Mouse (Mus musculus) embryo, embryonic 10.5 days (tissue): ENCODE data around the gene Coro2b.

Source experiments
- DNase-seq: peaks from one replicate; pipeline ENCODE4 v3.0.0-alpha.2; 2015; ENCODE audit warnings: low spot score

The Coro2b gene

GRCm38 (mm10) chr9:62385727-62386518 lies 150.9 kb downstream of the Coro2b start:
- DNase-seq = no peak

- no peak for DNase-seq
These were observed 151.8 kb downstream of the Coro2b start for GRCm38 (mm10) chr9:62385062-62385461.

- no peak for DNase-seq
These were observed 154.2 kb downstream of the Coro2b start for GRCm38 (mm10) chr9:62382519-62383084.

- no peak for DNase-seq
These were observed 155.4 kb downstream of the Coro2b start for GRCm38 (mm10) chr9:62381402-62381913.

- no peak for DNase-seq
These were observed 156.5 kb downstream of the Coro2b start for GRCm38 (mm10) chr9:62380351-62380750.

GRCm38 (mm10) chr9:62377897-62378296 lies 158.9 kb downstream of the Coro2b start:
- no peak for DNase-seq

GRCm38 (mm10) chr9:62374276-62374675 lies 162.6 kb downstream of the Coro2b start:
- no peak for DNase-seq

GRCm38 (mm10) chr9:62373222-62374123 lies 163.4 kb downstream of the Coro2b start:
- no peak for DNase-seq

GRCm38 (mm10) chr9:62372556-62373221 lies 164.2 kb downstream of the Coro2b start:
- no peak for DNase-seq

- DNase-seq = no peak
These were observed 164.9 kb downstream of the Coro2b start for GRCm38 (mm10) chr9:62371745-62372555.

GRCm38 (mm10) chr9:62370648-62371280 lies 166.1 kb downstream of the Coro2b start:
- no peak for DNase-seq

GRCm38 (mm10) chr9:62370186-62370585 lies 166.7 kb downstream of the Coro2b start:
- no peak for DNase-seq
